Mouse (Mus musculus): ENCODE results near the gene Cit.

GRCm38 (mm10) chr5:115921990-115922389, 76.9 kb downstream of the Cit start:
- TF ChIP-seq ZKSCAN1 (IDR thresholded peaks at IDR 0.05; ENCODE audit: low read depth, low read length), result no peak
- TF ChIP-seq EP300 (IDR thresholded peaks at IDR 0.05; ENCODE audit: low read depth in 1 of 2, low read length in 2 of 2), result no peak
- no peak for TF ChIP-seq CTCF (IDR thresholded peaks at IDR 0.05 in 2 of 3, conservative IDR thresholded peaks at IDR 0.05 in 1 of 3; ENCODE audit: control insufficient read depth in 1 of 3, insufficient read depth in 1 of 3, low read depth in 2 of 3, low read length in 3 of 3, poor library complexity in 1 of 3, severe bottlenecking in 1 of 3)
- no peak for TF ChIP-seq BHLHE40 (IDR thresholded peaks at IDR 0.05; ENCODE audit: borderline replicate concordance, low read depth, low read length)
- TF ChIP-seq POLR2A (IDR thresholded peaks at IDR 0.05; ENCODE audit: control insufficient read depth in 1 of 2, insufficient read depth in 1 of 2, low read depth in 1 of 2, low read length in 2 of 2, poor library complexity in 1 of 2), result no peak
- no peak for TF ChIP-seq SMC3 (IDR thresholded peaks at IDR 0.05; ENCODE audit: low read depth, low read length)
- no peak for TF ChIP-seq ZMIZ1 (IDR thresholded peaks at IDR 0.05; ENCODE audit: low read depth, low read length)
- no peak for TF ChIP-seq NELFE (IDR thresholded peaks at IDR 0.05; ENCODE audit: low read depth, low read length)
- no peak for TF ChIP-seq POLR2AphosphoS2 (IDR thresholded peaks at IDR 0.05; ENCODE audit: low read length)
- no peak for TF ChIP-seq ZNF384 (IDR thresholded peaks at IDR 0.05; ENCODE audit: low read depth, low read length)
- no peak for TF ChIP-seq TBP (IDR thresholded peaks at IDR 0.05; ENCODE audit: low read depth, low read length)
- no peak for TF ChIP-seq UBTF (IDR thresholded peaks at IDR 0.05; ENCODE audit: borderline replicate concordance, insufficient read depth, low read depth, low read length)
- TF ChIP-seq TAL1 (IDR thresholded peaks at IDR 0.05; ENCODE audit: low read length), result no peak
- no peak for TF ChIP-seq POLR2AphosphoS5 (IDR thresholded peaks at IDR 0.05; ENCODE audit: borderline replicate concordance, low read depth, low read length)

All from MEL (cell line).